Mouse (Mus musculus) heart, embryonic 11.5 days (tissue): ENCODE results near the gene Med13l. TPM values are rescaled to one million over a fixed set of nuclear protein-coding genes. Genes with fewer than 3 reads are reported as not detected.
A peak's percentile ranks its signal among the peaks of the same experiment; 100 is the strongest.

Experiments used
- ATAC-seq: fragments of 200-750 bp; cut with Nextera tagmentation; replicated peaks from 2 replicates; pipeline ENCODE4 v1.8.0; 2017; ENCODE audit warnings: moderate library complexity; ENCODE audit not compliant: insufficient number of reproducible peaks, low FRiP score, low TSS enrichment
- H3K27ac ChIP-seq: fragments of 300-500 bp; sonication (generic); 2 replicates; pipeline ENCODE4 v1.5.1; 2014; ENCODE audit warnings: mild to moderate bottlenecking, low read depth, low read length
- H3K27me3 ChIP-seq: fragments of 300-500 bp; sonication (generic); 2 replicates; pipeline ENCODE4 v1.6.1; 2014; ENCODE audit warnings: mild to moderate bottlenecking, low read length, mixed read lengths; ENCODE audit not compliant: control insufficient read depth, insufficient read depth
- H3K36me3 ChIP-seq: fragments of 300-500 bp; sonication (generic); 2 replicates; pipeline ENCODE4 v1.6.1; 2014; ENCODE audit warnings: mild to moderate bottlenecking, low read length, moderate library complexity, mixed read lengths; ENCODE audit not compliant: control insufficient read depth, insufficient read depth
- H3K4me1 ChIP-seq: fragments of 300-500 bp; sonication (generic); 2 replicates; pipeline ENCODE4 v1.6.1; 2014; ENCODE audit warnings: low read length; ENCODE audit not compliant: control insufficient read depth, insufficient read depth
- H3K4me2 ChIP-seq: fragments of 300-500 bp; sonication (generic); 2 replicates; pipeline ENCODE4 v1.6.1; 2014; ENCODE audit warnings: mild to moderate bottlenecking, moderate library complexity
- H3K4me3 ChIP-seq: fragments of 300-500 bp; sonication (generic); 2 replicates; pipeline ENCODE4 v1.5.1; 2014; ENCODE audit warnings: low read depth, low read length
- H3K9ac ChIP-seq: fragments of 300-500 bp; sonication (generic); 2 replicates; pipeline ENCODE4 v1.6.1; 2014; ENCODE audit warnings: mild to moderate bottlenecking, low read depth, low read length, moderate library complexity
- H3K9me3 ChIP-seq: fragments of 300-500 bp; sonication (generic); replicated peaks from 2 replicates; pipeline ENCODE4 v1.6.1; 2016; ENCODE audit warnings: low read length; ENCODE audit not compliant: control insufficient read depth
- WGBS: fragments of 180-500 bp; shearing (Covaris S2); extraction: QIAGEN DNeasy Blood & Tissue Kit; methylation state at CpG from one replicate; pipeline ENCODE4 v1.1.7; 2014; ENCODE audit not compliant: insufficient replicate concordance; 5-methylcytosine and 5-hydroxymethylcytosine counted together
- polyA plus RNA-seq: library from polyadenylated mRNA; unstranded; fragments of >200 nt; fragmentation: Nextera tagmentation; extraction: Ambion mirVana; gene quantifications from 2 replicates; pipeline ENCODE4 v1.2.1, GENCODE M21; 2014

The Med13l gene
- 9.4 and 9.7 TPM in 2 replicates for polyA plus RNA-seq

DNA sequence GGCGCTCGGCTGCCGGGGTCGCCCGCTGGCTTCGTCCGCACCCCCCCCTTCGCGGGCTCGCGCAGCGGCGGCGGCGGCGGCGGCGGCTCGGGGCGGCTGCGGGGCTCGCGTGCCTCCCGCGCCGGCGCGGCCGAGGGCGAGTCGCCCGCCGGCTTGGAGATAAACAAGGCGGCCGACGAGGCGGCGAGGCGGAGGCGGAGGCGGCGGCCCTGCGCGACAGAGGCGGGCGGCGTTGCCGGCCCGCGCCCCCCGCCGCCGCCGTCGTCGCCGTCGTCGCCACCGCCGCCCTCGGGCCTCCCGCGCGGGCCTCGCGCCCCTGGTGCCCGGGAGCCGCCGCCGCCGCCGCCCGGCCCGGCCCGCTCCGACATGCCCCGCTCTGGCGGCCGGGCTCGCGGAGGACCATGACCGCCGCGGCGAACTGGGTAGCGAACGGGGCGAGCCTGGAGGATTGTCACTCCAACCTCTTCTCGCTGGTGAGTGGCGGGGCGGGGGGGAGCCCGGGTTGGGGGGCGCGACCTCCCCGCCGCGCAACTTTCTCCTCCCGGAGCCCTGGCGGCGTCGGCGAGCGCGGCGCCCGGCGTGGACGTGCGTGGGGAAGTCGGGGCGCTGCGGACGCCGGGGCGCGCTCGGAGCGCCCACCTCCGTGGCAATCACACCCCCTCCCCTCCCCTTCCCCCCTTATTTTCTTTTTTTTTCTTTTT, at the start of gene Med13l:
Med13l (plus strand) TSS at position 295 of the 701 bp plus-strand sequence.
- H3K4me2 ChIP-seq = peak within 1 kb of the TSS; percentile 80
- no peaks in the 10 kb centered on the region for H3K36me3 ChIP-seq
- under 1% methylated on average over 68 of the region's 120 CpGs for WGBS
- peak within 1 kb of the TSS; percentile 90 for H3K9ac ChIP-seq
- peak; percentile 72 for ATAC-seq
- peaks cover 33% of the 10 kb centered on the region for H3K4me1 ChIP-seq
- no peaks in the 10 kb centered on the region; the same call in 1 of the 2 replicates for H3K27me3 ChIP-seq
- H3K27ac ChIP-seq = peak within 1 kb of the TSS; percentile 85
- no peaks in the 10 kb centered on the region for H3K9me3 ChIP-seq
- peak within 1 kb of the TSS; percentile 94 for H3K4me3 ChIP-seq

- Histone ChIP-seq H3K27ac (no peak overlapping the region), H3K36me3 (no peaks in the 10 kb centered on the region), H3K4me2 (no peak overlapping the region), H3K9me3 (no peaks in the 10 kb centered on the region), H3K9ac (no peak overlapping the region), H3K27me3 (peaks cover 3% of the 10 kb centered on the region; the same call in 1 of the 2 replicates), H3K4me1 (peaks cover 20% of the 10 kb centered on the region), H3K4me3 (no peak overlapping the region)
- no peak for ATAC-seq
- 74% methylated on average over 4 of the region's 4 CpGs for WGBS
Measured at GRCm38 (mm10) chr5:118510969-118511368, 49.5 kb upstream of the Med13l start.

GRCm38 (mm10) chr5:118513005-118513404, 47.5 kb upstream of the Med13l start:
- no peak overlapping the region for H3K4me3 ChIP-seq
- H3K4me1 ChIP-seq = peaks cover 21% of the 10 kb centered on the region
- no peak for ATAC-seq
- no peak overlapping the region for H3K4me2 ChIP-seq
- no peaks in the 10 kb centered on the region for H3K9me3 ChIP-seq
- no peak overlapping the region for H3K27ac ChIP-seq
- no peak overlapping the region for H3K9ac ChIP-seq
- peaks cover 3% of the 10 kb centered on the region; the same call in 1 of the 2 replicates for H3K27me3 ChIP-seq
- no peaks in the 10 kb centered on the region for H3K36me3 ChIP-seq
- 65% methylated on average over 1 of the region's 1 CpGs for WGBS

GRCm38 (mm10) chr5:118513629-118514526, 46.6 kb upstream of the Med13l start:
- Histone ChIP-seq H3K9ac (peak overlapping the region; percentile 30), H3K4me3 (peak overlapping the region; percentile 43), H3K9me3 (no peaks in the 10 kb centered on the region), H3K27me3 (peaks cover 3% of the 10 kb centered on the region; the same call in 1 of the 2 replicates), H3K36me3 (no peaks in the 10 kb centered on the region), H3K27ac (no peak overlapping the region), H3K4me2 (peak overlapping the region; percentile 75), H3K4me1 (peaks cover 21% of the 10 kb centered on the region)
- WGBS = 4% methylated on average over 43 of the region's 43 CpGs
- ATAC-seq = no peak

- no peak for ATAC-seq
- 17% methylated on average over 9 of the region's 9 CpGs for WGBS
- H3K27me3 ChIP-seq = peaks cover 3% of the 10 kb centered on the region; the same call in 1 of the 2 replicates
- no peaks in the 10 kb centered on the region for H3K9me3 ChIP-seq
- peak overlapping the region; percentile 43 for H3K4me3 ChIP-seq
- no peak overlapping the region for H3K27ac ChIP-seq
- H3K4me2 ChIP-seq = peak overlapping the region; percentile 75
- peaks cover 21% of the 10 kb centered on the region for H3K4me1 ChIP-seq
- no peaks in the 10 kb centered on the region for H3K36me3 ChIP-seq
- peak overlapping the region; percentile 30 for H3K9ac ChIP-seq
Measured at GRCm38 (mm10) chr5:118514527-118514831, 46.0 kb upstream of the Med13l start.

DNA sequence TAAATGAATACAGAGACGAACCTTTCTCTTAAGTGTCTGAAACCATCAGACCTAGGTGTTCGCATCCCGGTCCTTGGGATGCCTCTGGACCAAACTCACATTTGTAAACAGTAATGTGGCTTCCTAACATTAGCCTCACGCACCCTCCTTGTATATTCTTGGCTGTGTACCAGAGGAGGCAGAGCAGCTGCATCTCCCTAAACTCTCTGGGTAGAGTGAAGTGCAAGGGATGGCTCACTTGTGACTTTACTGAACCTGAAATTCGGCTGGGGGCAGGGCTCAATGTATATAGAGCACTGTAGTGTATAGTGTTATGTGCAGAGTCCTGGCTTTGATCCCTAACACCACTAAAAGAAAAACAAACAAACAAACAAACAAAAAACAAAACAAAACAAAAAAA, 45.6 kb upstream of the Med13l start:
- Histone ChIP-seq H3K9ac (peak overlapping the region; percentile 30; the same call in 1 of the 2 replicates), H3K4me1 (peaks cover 21% of the 10 kb centered on the region), H3K27ac (no peak overlapping the region), H3K27me3 (peaks cover 3% of the 10 kb centered on the region; the same call in 1 of the 2 replicates), H3K4me2 (peak overlapping the region; percentile 75), H3K9me3 (no peaks in the 10 kb centered on the region), H3K36me3 (no peaks in the 10 kb centered on the region), H3K4me3 (peak overlapping the region; percentile 43)
- ATAC-seq = no peak
- WGBS = 38% methylated on average over 5 of the region's 5 CpGs

- Histone ChIP-seq H3K9me3 (no peaks in the 10 kb centered on the region), H3K9ac (no peak overlapping the region), H3K4me3 (no peak overlapping the region), H3K4me1 (peaks cover 21% of the 10 kb centered on the region), H3K27me3 (peaks cover 3% of the 10 kb centered on the region; the same call in 1 of the 2 replicates), H3K27ac (no peak overlapping the region), H3K36me3 (no peaks in the 10 kb centered on the region), H3K4me2 (peak overlapping the region; percentile 9)
- no peak for ATAC-seq
- 26% methylated on average over 11 of the region's 11 CpGs for WGBS
Measured at GRCm38 (mm10) chr5:118515280-118515721, 45.2 kb upstream of the Med13l start.

DNA sequence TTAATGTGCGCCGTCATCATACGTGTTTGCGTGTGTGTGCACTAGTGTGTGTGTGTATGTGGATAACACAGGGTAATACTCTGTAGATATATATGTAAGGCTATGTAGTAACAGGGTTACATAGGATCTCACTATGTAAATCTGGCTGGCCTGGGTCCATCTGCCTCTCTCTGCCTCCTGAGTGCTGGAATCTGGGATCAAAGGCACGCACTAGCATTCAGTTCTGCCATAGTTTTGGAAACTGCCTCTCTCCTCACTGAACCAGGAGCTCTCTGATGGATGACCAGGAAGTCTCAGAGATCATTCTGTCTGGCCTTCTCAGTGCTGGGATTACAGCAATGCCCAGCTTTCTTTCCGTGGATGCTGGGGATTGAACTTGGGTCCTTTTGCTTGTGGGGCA, 44.4 kb upstream of the Med13l start:
- Histone ChIP-seq H3K9ac (no peak overlapping the region), H3K4me2 (no peak overlapping the region), H3K36me3 (no peaks in the 10 kb centered on the region), H3K9me3 (no peaks in the 10 kb centered on the region), H3K27ac (no peak overlapping the region), H3K27me3 (peaks cover 3% of the 10 kb centered on the region; the same call in 1 of the 2 replicates), H3K4me3 (no peak overlapping the region), H3K4me1 (peaks cover 21% of the 10 kb centered on the region)
- no peak for ATAC-seq
- WGBS = 80% methylated on average over 6 of the region's 6 CpGs
